Mouse (Mus musculus) heart, embryonic 11.5 days (tissue): Measurements from ENCODE around the gene Fignl1. TPM values are rescaled to one million over a fixed set of nuclear protein-coding genes. Genes with fewer than 3 reads are reported as not detected.

ENCODE experiments used
- ATAC-seq: fragments of 200-750 bp; cut with Nextera tagmentation; replicated peaks from 2 replicates; pipeline ENCODE4 v1.8.0; 2017; ENCODE audit warnings: moderate library complexity; ENCODE audit not compliant: insufficient number of reproducible peaks, low FRiP score, low TSS enrichment
- H3K27ac ChIP-seq: fragments of 300-500 bp; sonication (generic); 2 replicates; pipeline ENCODE4 v1.5.1; 2014; ENCODE audit warnings: mild to moderate bottlenecking, low read depth, low read length
- H3K27me3 ChIP-seq: fragments of 300-500 bp; sonication (generic); 2 replicates; pipeline ENCODE4 v1.6.1; 2014; ENCODE audit warnings: mild to moderate bottlenecking, low read length, mixed read lengths; ENCODE audit not compliant: control insufficient read depth, insufficient read depth
- H3K36me3 ChIP-seq: fragments of 300-500 bp; sonication (generic); 2 replicates; pipeline ENCODE4 v1.6.1; 2014; ENCODE audit warnings: mild to moderate bottlenecking, low read length, moderate library complexity, mixed read lengths; ENCODE audit not compliant: control insufficient read depth, insufficient read depth
- H3K4me1 ChIP-seq: fragments of 300-500 bp; sonication (generic); 2 replicates; pipeline ENCODE4 v1.6.1; 2014; ENCODE audit warnings: low read length; ENCODE audit not compliant: control insufficient read depth, insufficient read depth
- H3K4me2 ChIP-seq: fragments of 300-500 bp; sonication (generic); 2 replicates; pipeline ENCODE4 v1.6.1; 2014; ENCODE audit warnings: mild to moderate bottlenecking, moderate library complexity
- H3K4me3 ChIP-seq: fragments of 300-500 bp; sonication (generic); 2 replicates; pipeline ENCODE4 v1.5.1; 2014; ENCODE audit warnings: low read depth, low read length
- H3K9ac ChIP-seq: fragments of 300-500 bp; sonication (generic); 2 replicates; pipeline ENCODE4 v1.6.1; 2014; ENCODE audit warnings: mild to moderate bottlenecking, low read depth, low read length, moderate library complexity
- H3K9me3 ChIP-seq: fragments of 300-500 bp; sonication (generic); replicated peaks from 2 replicates; pipeline ENCODE4 v1.6.1; 2016; ENCODE audit warnings: low read length; ENCODE audit not compliant: control insufficient read depth
- WGBS: fragments of 180-500 bp; shearing (Covaris S2); extraction: QIAGEN DNeasy Blood & Tissue Kit; methylation state at CpG from one replicate; pipeline ENCODE4 v1.1.7; 2014; ENCODE audit not compliant: insufficient replicate concordance; 5-methylcytosine and 5-hydroxymethylcytosine counted together
- polyA plus RNA-seq: library from polyadenylated mRNA; unstranded; fragments of >200 nt; fragmentation: Nextera tagmentation; extraction: Ambion mirVana; gene quantifications from 2 replicates; pipeline ENCODE4 v1.2.1, GENCODE M21; 2014

Fignl1 gene
- polyA plus RNA-seq, 1 experiment from 2014 or later = 73.1 TPM

GRCm38 (mm10) chr11:11830884-11831495 lies 22.2 kb upstream of the Fignl1 start:
- Histone ChIP-seq H3K27me3 (no peaks in the 10 kb centered on the region), H3K4me2 (peak overlapping the region; percentile 5; the same call in 1 of the 2 replicates), H3K27ac (peak overlapping the region; percentile 88), H3K4me1 (peaks cover 55% of the 10 kb centered on the region), H3K36me3 (no peaks in the 10 kb centered on the region), H3K9ac (peak overlapping the region; percentile 58; the same call in 1 of the 2 replicates), H3K9me3 (no peaks in the 10 kb centered on the region), H3K4me3 (no peak overlapping the region)
- WGBS = 30% methylated on average over 12 of the region's 12 CpGs
- ATAC-seq = no peak

- ATAC-seq = no peak
- WGBS = 14% methylated on average over 11 of the region's 11 CpGs
- peak overlapping the region; percentile 88 for H3K27ac ChIP-seq
- H3K4me2 ChIP-seq = no peak overlapping the region
- peak overlapping the region; percentile 59; the same call in 1 of the 2 replicates for H3K9ac ChIP-seq
- H3K4me3 ChIP-seq = no peak overlapping the region
- no peaks in the 10 kb centered on the region for H3K27me3 ChIP-seq
- H3K36me3 ChIP-seq = no peaks in the 10 kb centered on the region
- H3K9me3 ChIP-seq = no peaks in the 10 kb centered on the region
- H3K4me1 ChIP-seq = peaks cover 63% of the 10 kb centered on the region
These were observed 20.6 kb upstream of the Fignl1 start for GRCm38 (mm10) chr11:11829161-11830000.

GRCm38 (mm10) chr11:11828761-11829160 lies 20.0 kb upstream of the Fignl1 start:
- H3K36me3 ChIP-seq = no peaks in the 10 kb centered on the region
- 10% methylated on average over 6 of the region's 6 CpGs for whole genome bisulfite sequencing
- H3K4me3 ChIP-seq = no peak overlapping the region
- H3K27me3 ChIP-seq = no peaks in the 10 kb centered on the region
- peak; percentile 35; the same call in 1 of the 2 replicates for ATAC-seq
- H3K4me2 ChIP-seq = 0 out of 2 replicates have a peak overlapping the region, but pooled peaks have one; percentile 9
- H3K4me1 ChIP-seq = peaks cover 69% of the 10 kb centered on the region
- H3K9ac ChIP-seq = peak overlapping the region; percentile 29; the same call in 1 of the 2 replicates
- H3K9me3 ChIP-seq = no peaks in the 10 kb centered on the region
- peak overlapping the region; percentile 88 for H3K27ac ChIP-seq

GRCm38 (mm10) chr11:11828251-11828650 lies 19.5 kb upstream of the Fignl1 start:
- no peaks in the 10 kb centered on the region for H3K9me3 ChIP-seq
- H3K4me3 ChIP-seq = no peak overlapping the region
- WGBS = 39% methylated on average over 5 of the region's 5 CpGs
- 0 out of 2 replicates have a peak overlapping the region, but pooled peaks have one; percentile 11 for H3K4me2 ChIP-seq
- peak overlapping the region; percentile 88 for H3K27ac ChIP-seq
- peak overlapping the region; percentile 44; the same call in 1 of the 2 replicates for H3K9ac ChIP-seq
- H3K36me3 ChIP-seq = no peaks in the 10 kb centered on the region
- no peak for ATAC-seq
- H3K4me1 ChIP-seq = peaks cover 72% of the 10 kb centered on the region
- no peaks in the 10 kb centered on the region for H3K27me3 ChIP-seq

- Histone ChIP-seq H3K27ac (no peak overlapping the region; the same call in 1 of the 2 replicates), H3K36me3 (no peaks in the 10 kb centered on the region), H3K27me3 (no peaks in the 10 kb centered on the region), H3K4me1 (peaks cover 70% of the 10 kb centered on the region), H3K9me3 (no peaks in the 10 kb centered on the region), H3K4me2 (no peak overlapping the region), H3K4me3 (no peak overlapping the region), H3K9ac (no peak overlapping the region)
- no peak for ATAC-seq
These were observed 17.7 kb upstream of the Fignl1 start for GRCm38 (mm10) chr11:11826475-11826874.

- H3K27ac ChIP-seq = peak overlapping the region; percentile 99
- H3K4me1 ChIP-seq = peaks cover 72% of the 10 kb centered on the region
- H3K4me3 ChIP-seq = no peak overlapping the region
- H3K27me3 ChIP-seq = no peaks in the 10 kb centered on the region
- ATAC-seq = no peak
- no peak overlapping the region for H3K9ac ChIP-seq
- H3K4me2 ChIP-seq = no peak overlapping the region
- H3K36me3 ChIP-seq = no peaks in the 10 kb centered on the region
- 73% methylated on average over 6 of the region's 6 CpGs for WGBS
- no peaks in the 10 kb centered on the region for H3K9me3 ChIP-seq
These were observed 16.9 kb upstream of the Fignl1 start for GRCm38 (mm10) chr11:11825670-11826069.

GRCm38 (mm10) chr11:11824970-11825635 lies 16.3 kb upstream of the Fignl1 start:
- H3K27ac ChIP-seq = peak overlapping the region; percentile 99
- H3K4me2 ChIP-seq = no peak overlapping the region
- no peaks in the 10 kb centered on the region for H3K9me3 ChIP-seq
- no peaks in the 10 kb centered on the region for H3K27me3 ChIP-seq
- H3K9ac ChIP-seq = peak overlapping the region; percentile 53; the same call in 1 of the 2 replicates
- H3K4me1 ChIP-seq = peaks cover 73% of the 10 kb centered on the region
- ATAC-seq = no peak
- H3K4me3 ChIP-seq = no peak overlapping the region
- 47% methylated on average over 3 of the region's 3 CpGs for WGBS
- no peaks in the 10 kb centered on the region for H3K36me3 ChIP-seq
